Mouse (Mus musculus) kidney, postnatal 0 days (tissue): Measurements from ENCODE around the gene Tubgcp3. TPM values are rescaled to one million over a fixed set of nuclear protein-coding genes. Genes with fewer than 3 reads are reported as not detected.
A peak's percentile ranks its signal among the peaks of the same experiment; 100 is the strongest.

ENCODE experiments used
- ATAC-seq: fragments of 200-750 bp; cut with Nextera tagmentation; replicated peaks from 2 replicates; pipeline ENCODE4 v1.8.0; 2017; ENCODE audit warnings: low read depth, moderate number of reproducible peaks, moderate TSS enrichment, moderate library complexity; ENCODE audit not compliant: low FRiP score
- DNase-seq: peaks from one replicate; pipeline ENCODE4 v3.0.0-alpha.2; 2016; ENCODE audit warnings: low spot score
- H3K27ac ChIP-seq: fragments of 300-500 bp; sonication (generic); 2 replicates; pipeline ENCODE4 v1.5.1; 2014; ENCODE audit warnings: mild to moderate bottlenecking
- H3K27me3 ChIP-seq: fragments of 300-500 bp; sonication (generic); 2 replicates; pipeline ENCODE4 v1.6.1; 2014; ENCODE audit warnings: low read length, mixed read lengths; ENCODE audit not compliant: insufficient read depth
- H3K36me3 ChIP-seq: fragments of 300-500 bp; sonication (generic); 2 replicates; pipeline ENCODE4 v1.6.1; 2014; ENCODE audit warnings: low read length, mixed read lengths; ENCODE audit not compliant: insufficient read depth
- H3K4me1 ChIP-seq: fragments of 300-500 bp; sonication (generic); replicated peaks from 2 replicates; pipeline ENCODE4 v1.6.1; 2014; ENCODE audit warnings: antibody characterized with exemption, low read length, mixed read lengths; ENCODE audit not compliant: insufficient read depth
- H3K4me2 ChIP-seq: fragments of 300-500 bp; sonication (generic); 2 replicates; pipeline ENCODE4 v1.6.1; 2014; ENCODE audit warnings: mild to moderate bottlenecking, low read length, moderate library complexity, mixed read lengths
- H3K4me3 ChIP-seq: fragments of 300-500 bp; sonication (generic); replicated peaks from 2 replicates; pipeline ENCODE4 v1.5.1; 2014; ENCODE audit warnings: low read depth, low read length
- H3K9ac ChIP-seq: fragments of 300-500 bp; sonication (generic); 2 replicates; pipeline ENCODE4 v1.6.1; 2014; ENCODE audit warnings: low read depth, low read length
- H3K9me3 ChIP-seq: fragments of 300-500 bp; sonication (generic); replicated peaks from 2 replicates; pipeline ENCODE4 v1.6.1; 2016; ENCODE audit warnings: low read length, inconsistent platforms, mixed read lengths
- CTCF ChIP-seq: IDR thresholded peaks from 2 replicates; pipeline ENCODE4 v1.5.1; 2016; ENCODE audit warnings: antibody characterized with exemption, low read depth, mild to moderate bottlenecking, moderate library complexity
- WGBS: fragments of 180-500 bp; shearing (Covaris S2); extraction: QIAGEN DNeasy Blood & Tissue Kit; methylation state at CpG from one replicate; pipeline ENCODE4 v1.1.7; 2014; 5-methylcytosine and 5-hydroxymethylcytosine counted together
- polyA plus RNA-seq: library from polyadenylated mRNA; unstranded; fragments of >200 nt; fragmentation: Nextera tagmentation; extraction: Ambion mirVana; gene quantifications from 2 replicates; pipeline ENCODE4 v1.2.1, GENCODE M21; 2015

Gene Tubgcp3
- polyA plus RNA-seq = 28.4 and 32.3 TPM in 2 replicates

GRCm38 (mm10) chr8:12672056-12672881 is at the start of gene Tubgcp3:
Tubgcp3 (minus strand) TSS chr8:12672248.
- TF ChIP-seq CTCF = no peak
- peak; percentile 92 for ATAC-seq
- WGBS = 1% methylated on average over 65 of the region's 65 CpGs

GRCm38 (mm10) chr8:12719091-12719490 is 47.0 kb upstream of the Tubgcp3 start:
- H3K36me3 ChIP-seq = no peaks in the 10 kb centered on the region
- H3K4me3 ChIP-seq = no peak overlapping the region
- H3K4me2 ChIP-seq = no peak overlapping the region
- no peaks in the 10 kb centered on the region; the same call in 1 of the 2 replicates for H3K4me1 ChIP-seq
- TF ChIP-seq CTCF = no peak
- ATAC-seq (0 out of 2 replicates have a peak, but pooled peaks have one; percentile 52), DNase-seq (no peak)
- no peak overlapping the region for H3K9ac ChIP-seq
- no peaks in the 10 kb centered on the region for H3K9me3 ChIP-seq
- H3K27me3 ChIP-seq = no peaks in the 10 kb centered on the region
- no peak overlapping the region for H3K27ac ChIP-seq
- WGBS = 70% methylated on average over 9 of the region's 9 CpGs

More at GRCm38 (mm10) chr8:12672056-12672881, at the start of gene Tubgcp3:
- no peaks in the 10 kb centered on the region for H3K4me1 ChIP-seq
- peak within 1 kb of the TSS; percentile 92 for H3K9ac ChIP-seq
- no peak within 1 kb of the TSS; the same call in 1 of the 2 replicates for H3K27ac ChIP-seq
- peak; percentile 94 for DNase-seq
- no peaks in the 10 kb centered on the region for H3K36me3 ChIP-seq
- H3K4me3 ChIP-seq = peak within 1 kb of the TSS; percentile 98
- H3K4me2 ChIP-seq = peak within 1 kb of the TSS; percentile 88
- no peaks in the 10 kb centered on the region for H3K27me3 ChIP-seq
- H3K9me3 ChIP-seq = no peaks in the 10 kb centered on the region

DNA sequence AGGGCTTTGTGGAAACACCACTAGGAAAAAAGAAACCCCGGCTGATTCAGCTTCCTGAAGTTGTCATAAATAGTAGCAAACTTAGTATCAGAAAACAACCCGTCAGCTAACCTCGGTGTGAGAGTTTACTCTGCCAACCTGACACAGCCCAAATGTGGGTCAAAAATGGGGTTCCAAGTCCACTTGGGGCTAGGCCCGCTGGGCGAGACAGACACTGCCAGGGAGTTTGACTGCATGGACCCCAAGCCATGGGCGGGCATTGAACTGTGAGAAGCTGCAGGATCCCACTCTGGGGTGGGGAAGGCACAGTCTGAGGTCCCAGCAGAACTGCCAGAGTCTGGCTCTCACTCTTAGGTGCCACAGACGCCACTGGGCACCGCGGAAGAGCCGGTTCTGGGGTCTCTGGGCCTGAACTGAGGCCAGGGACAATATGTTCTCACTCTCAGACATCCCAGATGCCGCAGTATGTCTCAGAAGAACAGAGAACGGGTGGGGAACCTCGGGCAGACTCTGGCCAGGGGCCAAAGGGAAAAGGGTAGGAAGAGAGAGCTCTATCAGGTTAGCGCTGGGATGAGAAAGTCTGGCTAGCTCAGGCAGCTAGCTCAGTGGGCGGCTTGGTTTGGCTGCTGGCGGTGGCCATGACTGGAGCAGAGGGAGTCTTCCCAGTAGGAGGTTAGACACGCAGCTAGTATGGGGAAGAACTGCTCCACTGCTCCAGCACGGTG is 44.0 kb upstream of the Tubgcp3 start:
- no peak for TF ChIP-seq CTCF
- no peak for DNase-seq
- ATAC-seq = no peak
- Histone ChIP-seq H3K36me3 (no peaks in the 10 kb centered on the region), H3K9me3 (no peaks in the 10 kb centered on the region), H3K4me2 (no peak overlapping the region), H3K4me1 (no peaks in the 10 kb centered on the region; the same call in 1 of the 2 replicates), H3K4me3 (no peak overlapping the region), H3K27ac (no peak overlapping the region), H3K27me3 (no peaks in the 10 kb centered on the region), H3K9ac (no peak overlapping the region)
- 81% methylated on average over 18 of the region's 18 CpGs for WGBS

DNA sequence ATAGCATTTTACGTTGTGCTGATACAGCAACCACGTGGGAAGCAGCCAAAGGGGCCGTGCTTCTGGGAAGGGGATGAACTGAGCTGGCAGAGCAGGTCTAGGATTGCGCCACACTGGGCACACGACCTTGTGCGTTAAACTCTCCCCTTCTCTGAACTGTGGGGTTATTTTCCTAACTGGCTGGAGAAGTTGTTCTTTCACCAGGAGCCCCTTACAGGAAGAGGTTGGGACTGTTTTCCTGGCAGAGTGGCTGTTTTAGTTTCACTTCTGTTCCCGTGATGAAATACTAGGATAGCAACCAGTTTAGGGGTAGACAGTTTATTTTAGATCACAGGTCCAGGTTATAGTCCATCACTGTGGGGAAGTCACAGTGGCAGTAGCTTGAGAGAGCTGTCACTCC is 39.6 kb upstream of the Tubgcp3 start:
- Histone ChIP-seq H3K36me3 (no peaks in the 10 kb centered on the region), H3K4me2 (no peak overlapping the region), H3K9me3 (no peaks in the 10 kb centered on the region), H3K27me3 (no peaks in the 10 kb centered on the region), H3K4me3 (no peak overlapping the region), H3K9ac (no peak overlapping the region), H3K27ac (no peak overlapping the region), H3K4me1 (no peaks in the 10 kb centered on the region)
- WGBS = 73% methylated on average over 7 of the region's 7 CpGs
- no peak for ATAC-seq
- TF ChIP-seq CTCF = no peak
- DNase-seq = no peak

DNA sequence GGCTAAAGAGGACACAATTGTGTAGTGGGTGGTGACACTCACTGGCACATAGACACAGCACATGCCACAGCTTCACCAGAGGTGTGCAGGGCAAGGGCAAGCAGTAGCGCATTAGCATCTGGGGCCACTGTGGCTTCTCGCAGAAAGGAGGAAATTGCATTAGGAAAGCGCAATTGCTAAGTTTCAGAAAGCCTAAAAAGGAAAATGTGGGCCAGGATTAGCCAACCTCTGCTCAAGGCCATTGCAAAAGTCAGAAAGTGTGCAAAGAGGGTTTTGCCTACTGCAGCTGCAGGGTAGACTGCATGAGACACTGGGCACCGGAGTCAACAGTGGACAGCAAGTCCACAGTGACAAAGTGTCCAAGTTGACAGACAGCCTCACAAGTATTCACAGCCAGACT is 31.5 kb upstream of the Tubgcp3 start:
- WGBS = 88% methylated on average over 4 of the region's 4 CpGs
- TF ChIP-seq CTCF = no peak
- Histone ChIP-seq H3K9me3 (no peaks in the 10 kb centered on the region), H3K4me3 (no peak overlapping the region), H3K4me1 (no peaks in the 10 kb centered on the region), H3K27ac (no peak overlapping the region), H3K9ac (no peak overlapping the region), H3K27me3 (no peaks in the 10 kb centered on the region), H3K36me3 (no peaks in the 10 kb centered on the region), H3K4me2 (no peak overlapping the region)
- ATAC-seq (no peak), DNase-seq (no peak)

DNA sequence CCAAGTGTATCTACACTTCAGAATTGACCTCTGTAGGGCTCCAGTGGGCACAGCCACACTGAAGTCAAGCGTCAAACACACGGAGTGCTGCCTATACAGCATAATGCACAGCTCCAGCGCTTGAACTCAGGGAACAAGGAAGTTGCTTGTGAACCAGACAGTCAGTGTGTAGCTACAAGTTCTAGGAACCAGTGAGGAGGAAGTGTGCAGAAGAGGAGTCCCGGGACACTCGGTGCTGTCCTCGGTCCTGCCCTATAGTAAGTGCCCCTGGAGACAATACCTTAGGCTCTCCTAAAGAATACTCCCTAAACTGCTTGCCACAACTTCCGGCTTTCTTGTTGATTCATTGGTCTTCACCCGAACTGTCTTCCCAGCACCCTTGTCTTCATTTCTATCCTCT is 30.2 kb upstream of the Tubgcp3 start:
- TF ChIP-seq CTCF = no peak
- Histone ChIP-seq H3K36me3 (no peaks in the 10 kb centered on the region), H3K9ac (no peak overlapping the region), H3K27me3 (no peaks in the 10 kb centered on the region), H3K4me3 (no peak overlapping the region), H3K4me2 (no peak overlapping the region), H3K4me1 (no peaks in the 10 kb centered on the region), H3K9me3 (no peaks in the 10 kb centered on the region), H3K27ac (no peak overlapping the region)
- no peak for ATAC-seq
- peak; percentile 24 for DNase-seq
- 49% methylated on average over 8 of the region's 8 CpGs for WGBS
